In the genomic region with DNA sequence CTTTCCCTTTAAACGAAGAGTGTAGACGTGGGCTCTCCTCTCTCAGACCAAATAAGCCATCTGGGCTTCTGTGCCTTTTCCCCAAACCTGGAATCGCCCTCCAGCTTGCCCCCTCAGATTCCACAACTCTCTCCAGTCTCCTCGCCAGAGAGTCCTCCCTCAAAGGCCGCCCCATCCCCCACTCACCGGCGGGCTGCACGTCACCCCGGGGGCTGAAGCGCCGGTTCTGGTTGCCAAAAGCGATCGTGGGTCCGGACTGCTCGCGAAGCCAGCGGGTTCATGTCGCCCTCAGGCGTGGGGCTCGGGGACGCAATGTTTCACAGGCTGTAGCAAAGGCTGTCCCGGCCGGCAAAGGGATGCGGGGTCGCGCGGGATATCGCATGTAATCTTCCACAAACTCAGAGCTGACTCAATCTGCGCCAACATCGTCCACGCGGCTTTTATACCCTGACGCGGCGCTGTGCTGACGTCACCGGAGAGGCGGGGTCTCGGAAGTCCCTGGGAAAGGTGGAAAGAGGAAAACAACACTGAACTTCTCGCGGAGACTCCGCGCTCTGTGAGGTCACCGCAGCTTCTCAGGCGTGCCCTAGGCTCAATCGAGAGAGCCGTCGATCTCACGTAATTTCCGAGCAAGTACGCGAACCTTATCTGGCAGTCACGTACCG, we compare ENCODE assay signal across 8 mouse cellular contexts. TPM values are rescaled to one million over a fixed set of nuclear protein-coding genes. Genes with fewer than 3 reads are reported as not detected.
A peak's percentile ranks its signal among the peaks of the same experiment; 100 is the strongest.
DNase-seq lines count a peak whose midpoint lies in the region; ATAC-seq and TF ChIP-seq lines count a peak whose summit lies in the region.

A gene (minus strand): TSS at position 460 of the 665 bp plus-strand sequence.
A gene (plus strand): TSS at position 522 of the 665 bp plus-strand sequence.

- WGBS in embryonic facial prominence, embryonic 13.5 days = under 1% methylated on average over 54 of the region's 54 CpGs
- WGBS in heart, adult 2 months = under 1% methylated on average over 54 of the region's 54 CpGs
- under 1% methylated on average over 54 of the region's 54 CpGs for WGBS in limb, embryonic 13.5 days
- under 1% methylated on average over 54 of the region's 54 CpGs for WGBS in midbrain, embryonic 16.5 days

- peak; percentile 96 for DNase-seq in 3134 (ENCODE audit: extremely low read depth, insufficient read length, low spot score)
- DNase-seq in adrenal gland, postnatal 36 days = peak; percentile 95 to 96
- DNase-seq in heart, adult 2 months = peak; percentile 96 to 98
- DNase-seq in kidney, adult 8-10 months = peak; percentile 94 to 96
- peak; percentile 96 to 99 for DNase-seq in spleen, postnatal 10 days (ENCODE audit: low spot score in 2 of 2)

- no peak for TF ChIP-seq CTCF in heart, adult 2 months (IDR thresholded peaks at IDR 0.05)

- intact Hi-C loops in heart, adult 2 months (cut with DNase I) = loop anchor here (2.0 to 5.0 kb wide), 3 partner anchors 15 to 176 kb away; a partner anchor contains a TSS

- peaks cover 17% of the 10 kb centered on the region for H3K36me3 ChIP-seq in embryonic facial prominence, embryonic 13.5 days
- H3K36me3 ChIP-seq in heart, adult 2 months (ENCODE audit: control insufficient read depth, insufficient read depth, low read length) = peaks cover 9% of the 10 kb centered on the region
- H3K36me3 ChIP-seq in limb, embryonic 13.5 days = peaks cover 16% of the 10 kb centered on the region
- H3K36me3 ChIP-seq in midbrain, embryonic 16.5 days (ENCODE audit: control insufficient read depth, insufficient read depth, low read length) = no peaks in the 10 kb centered on the region

- peak within 1 kb of the TSS; percentile 82 for H3K4me2 ChIP-seq in embryonic facial prominence, embryonic 13.5 days
- peak within 1 kb of the TSS; percentile 85 for H3K4me2 ChIP-seq in limb, embryonic 13.5 days (replicated peaks)
- peak within 1 kb of the TSS; percentile 84 for H3K4me2 ChIP-seq in midbrain, embryonic 16.5 days (ENCODE audit: low read length)

- H3K9me3 ChIP-seq in embryonic facial prominence, embryonic 13.5 days = no peaks in the 10 kb centered on the region
- H3K9me3 ChIP-seq in limb, embryonic 13.5 days = no peaks in the 10 kb centered on the region
- no peaks in the 10 kb centered on the region for H3K9me3 ChIP-seq in midbrain, embryonic 16.5 days (replicated peaks; ENCODE audit: control insufficient read depth, low read length, poor library complexity, severe bottlenecking)

- H3K9ac ChIP-seq in embryonic facial prominence, embryonic 13.5 days = peak within 1 kb of the TSS; percentile 89
- peak within 1 kb of the TSS; percentile 92 for H3K9ac ChIP-seq in heart, adult 2 months (ENCODE audit: low read depth, low read length)
- peak within 1 kb of the TSS; percentile 90 for H3K9ac ChIP-seq in limb, embryonic 13.5 days
- peak within 1 kb of the TSS; percentile 78 for H3K9ac ChIP-seq in midbrain, embryonic 16.5 days (ENCODE audit: low read depth, low read length)

- peak; percentile 81 for ATAC-seq in embryonic facial prominence, embryonic 13.5 days (ENCODE audit: insufficient number of reproducible peaks, insufficient read depth, low FRiP score, low TSS enrichment, low read depth)
- ATAC-seq in limb, embryonic 13.5 days (ENCODE audit: low FRiP score, low read depth) = peak; percentile 90
- peak; percentile 67 for ATAC-seq in midbrain, embryonic 16.5 days

- H3K4me1 ChIP-seq in embryonic facial prominence, embryonic 13.5 days = peaks cover 47% of the 10 kb centered on the region
- peaks cover 13% of the 10 kb centered on the region for H3K4me1 ChIP-seq in heart, adult 2 months (ENCODE audit: control insufficient read depth, insufficient read depth, low read length)
- H3K4me1 ChIP-seq in limb, embryonic 13.5 days = peaks cover 48% of the 10 kb centered on the region
- H3K4me1 ChIP-seq in midbrain, embryonic 16.5 days (ENCODE audit: control insufficient read depth, insufficient read depth, low read length) = peaks cover 13% of the 10 kb centered on the region

- peak; percentile 93 for TF ChIP-seq EP300 in heart, adult 2 months (IDR thresholded peaks at IDR 0.05; ENCODE audit: insufficient read depth, low read depth, low read length)

- TF ChIP-seq POLR2A in heart, adult 2 months (IDR thresholded peaks at IDR 0.05; ENCODE audit: insufficient read depth, low read depth, low read length) = peak; percentile 99

- H3K4me3 ChIP-seq in embryonic facial prominence, embryonic 13.5 days = peak within 1 kb of the TSS; percentile 83
- peak within 1 kb of the TSS; percentile 88 for H3K4me3 ChIP-seq in heart, adult 2 months
- peak within 1 kb of the TSS; percentile 86 for H3K4me3 ChIP-seq in limb, embryonic 13.5 days
- H3K4me3 ChIP-seq in midbrain, embryonic 16.5 days (ENCODE audit: low read depth, low read length) = peak within 1 kb of the TSS; percentile 66

- no peaks in the 10 kb centered on the region for H3K27me3 ChIP-seq in embryonic facial prominence, embryonic 13.5 days
- no peaks in the 10 kb centered on the region for H3K27me3 ChIP-seq in heart, adult 2 months (ENCODE audit: control insufficient read depth, insufficient read depth, low read length)
- no peaks in the 10 kb centered on the region for H3K27me3 ChIP-seq in limb, embryonic 13.5 days
- H3K27me3 ChIP-seq in midbrain, embryonic 16.5 days (ENCODE audit: control insufficient read depth, insufficient read depth, low read depth, low read length) = 0 out of 2 replicates have a peak, but pooled peaks cover 2% of the 10 kb centered on the region

- H3K27ac ChIP-seq in embryonic facial prominence, embryonic 13.5 days = peak within 1 kb of the TSS; percentile 82
- H3K27ac ChIP-seq in heart, adult 2 months = peak within 1 kb of the TSS; percentile 99
- H3K27ac ChIP-seq in limb, embryonic 13.5 days = peak within 1 kb of the TSS; percentile 91
- H3K27ac ChIP-seq in midbrain, embryonic 16.5 days (ENCODE audit: low read length) = peak within 1 kb of the TSS; percentile 66

- no peaks in the 10 kb centered on the region for H3K79me2 ChIP-seq in heart, adult 2 months (replicated peaks; ENCODE audit: control insufficient read depth, insufficient read depth, low read length)

RNA-seq across cellular contexts. Expression of the first gene that starts in this region (rescaled TPM):
- total RNA-seq in adrenal gland, postnatal 36 days (2021) = 10 to 100 TPM; 45.7 to 68.4 TPM
- polyA plus RNA-seq in embryonic facial prominence, embryonic 13.5 days (2015; fragmentation: Nextera tagmentation; extraction: Ambion mirVana) = 22.9 and 23.0 TPM in 2 replicates
- 10 to 100 TPM; 27.3 to 29.6 TPM for total RNA-seq in heart, adult 2 months (2021)
- polyA plus RNA-seq in heart, adult 2 months (2012; rRNA removed) = 20.9 and 36.0 TPM in 2 replicates
- 27.5 and 28.8 TPM in 2 replicates for polyA plus RNA-seq in limb, embryonic 13.5 days (2015; fragmentation: Nextera tagmentation; extraction: Ambion mirVana)
- 10.5 and 13.9 TPM in 2 replicates for polyA plus RNA-seq in midbrain, embryonic 16.5 days (2015; fragmentation: Nextera tagmentation; extraction: Ambion mirVana)

RNA-seq across cellular contexts. Expression of the second gene that starts in this region (rescaled TPM):
- total RNA-seq in adrenal gland, postnatal 36 days (2021) = 1 to 10 TPM; 3.5 to 4.2 TPM
- polyA plus RNA-seq in embryonic facial prominence, embryonic 13.5 days (2015; fragmentation: Nextera tagmentation; extraction: Ambion mirVana) = 2.9 and 3.8 TPM in 2 replicates
- total RNA-seq in heart, adult 2 months (2021) = 1 to 10 TPM; 2.9 to 3.2 TPM
- polyA plus RNA-seq in heart, adult 2 months (2012; rRNA removed) = 6.7 and 7.2 TPM in 2 replicates
- 3.3 and 4.9 TPM in 2 replicates for polyA plus RNA-seq in limb, embryonic 13.5 days (2015; fragmentation: Nextera tagmentation; extraction: Ambion mirVana)
- polyA plus RNA-seq in midbrain, embryonic 16.5 days (2015; fragmentation: Nextera tagmentation; extraction: Ambion mirVana) = 0.81 and 0.87 TPM in 2 replicates

Comparison
In these comparisons a context has a peak if more than half of its experiments do, and no peak if none do; other contexts are left out.
1. Peak in every context shown above with its lines: DNase-seq, ATAC-seq, H3K4me3 ChIP-seq and H3K27ac ChIP-seq.